Mouse (Mus musculus): ENCODE data around the gene Med17.

GRCm38 (mm10) chr9:15233604-15234003 is 46.1 kb downstream of the Med17 start:
- no peak for TF ChIP-seq CTCF (IDR thresholded peaks at IDR 0.05; ENCODE audit: insufficient read depth, low read length)
- TF ChIP-seq POLR2A (IDR thresholded peaks at IDR 0.05; ENCODE audit: borderline replicate concordance, extremely low read depth, low read depth, low read length), result no peak
